Mouse (Mus musculus) hindlimb bud, embryonic 11.5 days (tissue): ENCODE data around the gene Mrps35.

Source experiments
- DNase-seq: peaks from one replicate; pipeline ENCODE4 v3.0.0-alpha.2; 2012; ENCODE audit warnings: low read depth, low spot score; ENCODE audit errors: extremely low spot score

Gene Mrps35

DNA sequence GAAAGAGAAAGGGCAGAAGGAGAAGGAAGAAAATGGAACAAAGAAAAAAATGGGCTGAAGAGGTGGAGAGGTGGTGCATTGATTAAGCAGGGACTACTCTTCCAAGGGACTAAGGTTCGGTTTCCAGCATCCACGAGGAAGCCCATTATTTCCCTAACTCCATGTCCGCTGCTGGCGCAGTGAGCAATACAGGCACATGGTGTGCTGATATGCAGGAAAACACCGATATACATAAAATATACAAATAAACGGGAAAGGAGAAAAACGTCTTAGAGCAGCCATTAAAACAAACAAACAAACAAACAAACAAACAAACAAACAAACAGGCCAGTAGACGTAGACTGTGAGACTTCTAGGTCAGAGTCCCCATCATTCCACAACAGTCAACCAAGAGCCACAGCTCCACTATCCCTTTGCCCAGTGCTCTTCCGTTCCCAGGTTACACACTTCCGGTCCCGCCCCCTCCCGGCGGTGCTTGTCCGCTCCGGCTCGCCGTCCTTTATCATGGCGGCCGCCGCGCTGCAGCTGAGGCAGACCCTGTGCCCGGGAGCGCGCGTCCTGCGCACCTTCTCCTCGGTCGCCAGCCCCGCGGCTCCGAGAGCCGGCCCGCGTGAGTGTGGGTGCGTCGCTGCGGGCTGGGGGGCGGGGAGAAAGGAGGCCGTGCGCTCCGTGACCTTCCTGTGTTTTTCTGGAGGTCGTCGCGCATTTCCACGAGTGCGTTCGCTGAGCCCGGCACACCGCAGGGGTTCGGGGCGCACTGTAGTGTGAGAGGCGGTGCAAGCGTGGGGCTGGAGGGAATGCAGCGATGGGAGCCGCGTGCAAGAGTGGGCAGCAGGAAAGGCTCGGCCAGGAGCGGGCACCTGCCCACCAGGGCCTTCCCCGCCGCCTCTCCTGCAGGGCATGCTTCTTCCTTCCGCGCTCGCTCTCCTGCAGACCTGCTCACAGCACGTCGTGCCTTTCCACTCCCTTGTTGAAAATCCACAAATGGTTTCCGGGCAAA is at the start of gene Mrps35:
Gene Mrps35 (plus strand): TSS at position 474 of the 1,000 bp plus-strand sequence.
- peak; percentile 69 for DNase-seq

DNA sequence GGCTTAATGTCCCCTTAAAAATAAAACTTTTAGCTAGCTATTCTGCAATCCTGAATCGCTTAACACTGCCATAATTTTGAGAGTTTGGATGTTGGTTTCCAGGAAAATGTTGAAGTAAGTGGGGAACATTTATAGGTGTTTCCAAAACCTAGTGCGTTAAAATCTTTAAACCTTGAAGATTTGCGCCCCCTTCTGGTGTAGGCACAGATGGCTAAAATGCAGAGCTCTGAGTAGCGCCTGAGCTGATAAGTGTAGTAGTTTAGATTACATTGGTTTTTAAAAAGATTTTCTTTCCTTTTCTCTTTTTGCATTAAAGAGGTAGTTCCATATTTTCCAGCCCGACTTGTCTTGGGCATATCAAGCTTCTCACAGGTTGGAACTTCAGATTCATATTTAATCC is 48.3 kb upstream of the Mrps35 start:
- DNase-seq: no peak

DNA sequence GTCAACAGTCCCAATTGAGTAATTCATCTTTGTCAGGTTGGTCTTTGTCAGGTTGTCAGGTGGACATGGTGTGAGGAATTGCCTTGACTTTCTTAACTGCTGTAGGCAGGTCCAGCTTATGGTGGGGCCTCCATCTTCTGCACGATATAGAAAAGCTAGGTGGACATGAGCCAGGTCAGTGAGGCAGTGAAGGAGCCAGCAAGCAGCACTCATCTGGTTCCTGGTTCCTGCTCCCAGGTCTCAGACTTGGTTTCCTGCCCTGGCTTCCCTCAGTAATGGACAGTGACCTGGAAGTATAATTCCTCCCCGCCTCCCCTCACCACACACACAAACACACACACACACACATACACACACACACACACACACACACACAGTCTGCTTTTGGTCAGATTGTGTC is 47.2 kb upstream of the Mrps35 start:
- DNase-seq: no peak

DNA sequence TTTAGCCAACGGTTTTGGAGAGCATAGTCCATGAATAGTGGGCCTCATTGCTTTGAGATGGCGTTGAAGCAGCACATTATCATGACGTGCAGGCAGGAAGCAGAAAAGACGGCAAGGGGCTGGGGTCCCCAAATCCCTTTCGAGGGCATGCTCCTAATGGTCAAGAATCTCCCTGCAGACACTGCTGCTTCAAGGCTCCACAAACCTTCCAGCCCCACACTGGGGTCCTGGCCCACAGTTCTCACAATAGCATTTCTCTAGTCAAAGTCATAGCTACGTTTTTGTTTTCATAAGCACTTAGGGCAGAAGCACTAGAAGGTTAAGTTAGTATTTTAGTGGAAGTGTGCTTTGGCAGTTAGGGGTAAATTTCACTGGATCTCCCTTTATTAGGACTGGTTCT is 46.7 kb upstream of the Mrps35 start:
- DNase-seq: no peak

DNA sequence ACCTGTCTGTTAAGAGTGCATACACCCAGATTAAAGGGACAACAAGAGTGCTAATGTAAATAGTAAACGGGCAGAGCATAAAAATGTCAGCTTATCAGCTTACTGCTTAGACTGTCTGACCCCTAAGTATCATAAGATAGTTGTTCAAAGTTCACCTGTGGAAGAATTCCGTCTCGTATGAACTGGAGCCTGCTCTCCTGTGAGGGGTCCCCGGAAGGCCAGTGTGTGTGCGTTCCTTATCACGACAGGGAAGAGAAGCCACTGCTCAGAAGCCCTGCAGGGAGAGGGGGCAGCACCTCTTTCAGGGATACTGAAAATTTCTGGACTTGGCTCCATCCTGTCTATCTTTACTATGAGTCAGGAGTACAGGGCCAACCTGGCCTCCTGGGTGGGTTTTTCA is 45.6 kb upstream of the Mrps35 start:
- DNase-seq: no peak

DNA sequence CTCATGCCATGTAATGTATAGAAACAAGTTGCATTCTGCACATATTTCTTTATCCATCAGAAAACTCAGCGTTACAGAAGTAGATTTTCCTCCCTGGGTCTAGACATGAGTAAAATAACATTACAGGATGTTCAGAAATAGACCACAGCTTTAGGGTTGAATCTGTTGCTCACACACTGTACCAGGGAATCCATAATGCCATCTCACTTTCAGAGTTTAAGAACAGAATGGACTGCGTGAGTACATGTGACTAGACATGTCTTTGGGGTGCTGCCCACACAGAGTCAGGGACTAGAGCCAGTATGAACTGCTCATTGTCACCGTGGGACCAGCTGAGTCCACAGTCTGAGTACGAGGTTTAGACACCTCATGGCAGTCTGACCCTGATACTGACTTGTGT is 43.9 kb upstream of the Mrps35 start:
- no peak for DNase-seq

DNA sequence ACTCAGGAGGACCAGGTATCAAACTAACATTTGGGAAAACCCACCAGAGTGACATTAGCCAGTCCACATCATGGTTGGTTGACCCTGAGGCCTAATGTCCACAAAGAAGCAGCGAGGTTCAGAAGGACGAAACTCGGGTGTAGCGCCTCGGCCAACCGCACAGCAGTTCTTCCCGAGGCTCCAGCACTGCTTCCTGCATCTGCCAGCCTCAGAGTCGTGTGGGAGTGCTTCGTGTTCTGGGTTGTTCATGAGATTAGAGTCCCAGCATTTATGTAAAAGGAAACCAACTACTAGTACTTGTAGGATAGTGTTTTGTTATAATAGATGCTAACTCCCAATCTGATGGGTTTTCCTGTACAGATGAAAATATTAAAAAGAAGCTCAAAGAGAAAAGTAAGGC is 43.3 kb upstream of the Mrps35 start:
- DNase-seq: no peak

DNA sequence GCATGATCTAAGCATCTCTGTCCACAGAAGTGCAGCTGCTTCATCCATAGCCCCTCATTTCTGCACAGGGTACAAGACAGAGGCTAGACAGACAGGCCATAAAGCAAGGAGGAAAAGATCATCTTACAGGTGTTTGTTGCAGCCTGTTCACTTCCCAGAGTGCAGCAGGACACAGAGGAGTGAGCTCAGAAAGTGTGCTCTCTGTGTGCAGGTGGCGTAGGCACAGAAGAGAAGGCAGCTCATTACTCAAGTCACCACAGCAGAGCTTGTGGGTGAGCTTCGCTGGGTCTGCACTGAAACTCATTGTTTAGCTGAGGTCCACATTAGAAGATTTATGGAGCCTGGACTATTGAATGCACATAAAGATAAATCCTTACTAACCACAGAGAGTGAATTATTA is 42.8 kb upstream of the Mrps35 start:
- DNase-seq: no peak

DNA sequence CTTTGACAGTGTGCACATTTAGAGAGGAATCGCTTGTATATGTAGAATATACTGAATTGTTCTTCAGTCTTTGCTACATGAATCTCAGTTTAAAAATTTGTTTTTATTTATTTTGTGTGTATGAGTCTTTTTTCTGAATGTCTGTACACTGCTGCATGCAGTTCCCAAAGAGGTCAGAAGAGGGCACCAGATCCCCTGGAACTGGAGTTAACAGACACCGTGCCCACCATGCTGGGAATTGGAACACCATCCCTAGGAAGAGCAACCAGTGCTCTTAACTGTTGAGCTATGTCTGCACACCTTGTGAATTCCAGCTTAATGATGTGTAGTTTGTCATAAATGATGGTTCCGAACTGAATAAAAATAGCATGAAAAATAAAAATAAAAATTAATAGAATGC is 34.4 kb upstream of the Mrps35 start:
- no peak for DNase-seq

DNA sequence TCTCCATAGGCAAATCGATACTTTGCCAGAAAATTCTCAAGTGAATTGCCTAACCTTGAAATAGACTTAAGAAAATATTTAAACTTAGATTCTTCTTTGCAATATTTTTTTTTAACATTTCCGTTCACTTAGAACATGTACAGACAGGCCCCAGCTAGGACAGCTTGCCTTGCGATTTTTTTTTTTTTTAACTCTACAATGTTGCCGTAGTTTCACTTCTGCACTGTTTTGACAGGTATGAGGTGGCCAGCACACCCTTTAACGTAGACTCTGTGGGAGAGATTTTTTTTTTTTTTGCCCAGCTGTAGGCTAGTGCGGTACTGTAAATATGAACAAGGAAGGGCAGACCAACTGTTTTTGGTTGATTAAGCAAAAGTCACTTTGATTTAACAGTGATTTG is 32.2 kb upstream of the Mrps35 start:
- DNase-seq: no peak

DNA sequence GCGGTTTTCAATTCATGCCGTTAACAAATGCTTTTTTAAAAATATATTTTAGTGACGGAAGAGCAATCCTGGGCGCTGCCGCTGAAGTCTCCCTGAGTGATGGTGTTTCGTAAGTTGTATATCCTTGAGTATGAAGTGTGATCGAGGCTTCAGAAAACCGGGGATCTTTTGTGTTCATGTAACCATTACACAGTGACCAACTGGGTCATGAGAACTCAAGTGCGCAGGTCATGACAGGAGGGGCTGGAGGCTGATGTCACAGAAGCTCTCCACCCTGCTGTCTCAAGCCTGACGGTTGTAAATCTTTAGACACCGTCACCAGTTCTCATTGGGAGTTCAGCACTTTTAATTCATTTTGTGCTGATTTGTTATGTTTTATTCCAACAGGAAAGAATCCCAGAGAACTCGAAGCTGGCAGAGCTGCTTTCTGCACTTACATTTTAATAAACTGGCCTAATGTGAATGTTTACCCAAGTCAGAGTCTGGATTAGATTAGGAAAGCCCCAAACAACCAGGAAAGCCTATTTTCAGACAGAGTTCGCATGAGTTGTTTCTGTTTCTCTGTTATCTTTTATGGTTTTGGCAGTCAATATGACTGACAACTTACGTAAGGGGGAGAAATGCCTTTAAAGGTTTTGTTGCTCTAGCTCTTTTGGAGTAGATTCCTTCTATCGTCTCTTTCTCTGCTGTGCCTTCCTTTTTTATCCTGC is 31.6 kb upstream of the Mrps35 start:
- DNase-seq: no peak

DNA sequence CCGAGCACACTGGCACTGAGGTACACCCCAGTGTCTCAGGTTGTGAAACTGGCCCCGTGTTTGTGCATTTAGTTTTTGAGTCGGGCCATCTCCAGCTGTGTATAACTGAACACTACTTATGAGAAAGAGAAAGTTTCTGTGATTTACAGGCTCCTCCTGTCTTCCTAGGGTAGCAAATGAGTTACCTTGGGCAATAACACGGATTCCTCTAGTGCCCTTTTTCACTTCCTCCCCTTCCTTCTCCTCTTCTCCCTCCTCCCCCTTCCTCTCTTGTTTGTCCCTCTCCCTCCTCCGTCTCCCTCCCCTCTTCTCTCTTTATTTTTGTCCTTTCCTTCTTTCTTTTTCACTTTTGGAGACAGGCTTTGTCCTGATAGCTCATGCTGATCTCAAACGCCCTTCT is 31.0 kb upstream of the Mrps35 start:
- no peak for DNase-seq

DNA sequence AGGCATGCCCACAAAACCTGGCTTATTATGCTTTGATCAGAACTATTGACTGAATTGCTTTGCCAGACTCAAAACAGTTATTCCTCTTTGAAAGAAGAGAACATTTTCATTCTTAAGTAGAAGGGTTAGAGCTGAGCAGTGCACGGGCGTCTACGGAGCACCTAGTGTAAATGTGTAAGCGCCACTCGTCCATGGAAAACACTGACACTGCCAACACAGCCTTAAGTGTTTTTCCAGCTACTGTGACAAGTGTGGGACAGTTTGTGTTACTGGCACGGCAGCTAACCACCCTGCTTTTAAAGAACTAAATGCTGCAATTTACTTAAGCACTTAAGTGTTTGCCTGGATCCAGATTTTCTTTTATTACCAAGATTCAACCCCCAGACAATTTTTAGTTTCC is 30.6 kb upstream of the Mrps35 start:
- no peak for DNase-seq

DNA sequence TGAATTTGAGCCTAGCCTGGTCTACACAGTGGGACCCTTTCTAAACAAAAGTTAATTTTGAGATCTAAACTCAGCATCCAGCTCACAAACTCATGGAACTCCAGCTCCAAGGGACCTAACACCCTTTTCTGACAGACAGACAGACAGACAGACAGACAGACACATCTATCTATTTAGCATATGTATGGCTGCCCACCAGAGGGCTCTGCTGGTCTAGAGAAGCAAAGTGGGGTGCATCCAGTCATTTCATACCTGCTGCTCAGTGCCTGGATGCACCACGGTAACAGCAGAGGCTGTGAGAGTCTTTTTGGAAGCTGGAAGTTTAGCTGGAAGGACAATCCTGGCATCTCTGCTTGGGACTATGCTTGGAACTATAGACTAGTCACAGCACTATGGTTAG is 29.0 kb upstream of the Mrps35 start:
- no peak for DNase-seq

DNA sequence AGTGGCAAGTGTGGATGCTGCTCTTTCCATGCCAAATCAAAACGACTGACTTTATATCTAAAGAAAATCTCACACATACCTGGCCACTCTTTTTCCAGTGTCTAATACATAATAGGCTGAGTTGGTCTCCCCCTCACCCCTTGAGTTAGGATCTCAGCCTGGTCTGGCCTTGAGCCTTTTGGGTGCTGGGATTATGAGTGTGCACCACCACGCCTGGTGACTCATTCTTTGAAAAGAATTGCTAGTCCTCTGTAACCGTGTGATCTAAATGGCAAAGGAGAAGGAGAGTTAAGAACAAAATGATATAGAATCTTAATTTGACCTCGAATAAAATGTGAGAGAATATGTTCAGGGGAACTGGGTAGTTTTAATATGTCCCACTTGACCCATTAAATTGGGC is 24.7 kb upstream of the Mrps35 start:
- DNase-seq: no peak

DNA sequence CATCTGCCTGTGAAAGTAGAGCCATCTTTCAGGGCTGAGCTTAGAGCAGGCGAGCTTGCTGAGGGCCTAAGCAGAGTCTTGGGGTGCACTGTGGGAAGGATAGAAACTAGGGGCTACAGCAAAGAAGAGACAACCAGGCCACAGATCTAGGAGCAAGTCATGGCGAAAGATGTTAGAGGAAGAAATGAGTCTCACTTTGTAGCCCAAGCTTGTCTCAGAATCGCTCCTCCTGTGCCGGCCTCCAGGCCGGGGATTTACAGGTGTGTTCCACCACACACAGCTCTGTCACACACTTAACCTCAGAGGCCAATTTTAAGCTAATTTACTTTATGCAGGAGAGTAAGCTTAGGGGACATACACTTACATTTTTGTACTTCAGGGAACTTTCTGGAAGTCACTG is 24.2 kb upstream of the Mrps35 start:
- no peak for DNase-seq

DNA sequence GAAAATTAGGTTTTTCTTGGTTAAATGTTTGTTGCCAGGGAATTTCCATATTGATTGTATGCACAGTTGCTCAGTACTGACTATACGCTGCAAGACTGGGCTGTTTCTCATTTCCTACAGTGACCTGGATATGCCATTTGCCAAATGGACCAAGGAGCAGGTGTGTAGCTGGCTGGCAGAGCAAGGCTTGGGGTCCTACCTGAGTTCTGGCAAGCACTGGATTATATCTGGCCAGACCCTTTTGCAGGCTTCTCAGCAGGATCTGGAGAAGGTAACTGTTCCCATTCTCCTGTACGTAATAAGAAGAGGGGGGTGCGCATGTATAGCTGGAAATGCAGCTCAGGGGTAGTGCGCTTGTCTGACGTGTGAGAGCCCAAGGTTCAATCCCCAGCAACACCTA is 21.4 kb upstream of the Mrps35 start:
- DNase-seq: no peak

DNA sequence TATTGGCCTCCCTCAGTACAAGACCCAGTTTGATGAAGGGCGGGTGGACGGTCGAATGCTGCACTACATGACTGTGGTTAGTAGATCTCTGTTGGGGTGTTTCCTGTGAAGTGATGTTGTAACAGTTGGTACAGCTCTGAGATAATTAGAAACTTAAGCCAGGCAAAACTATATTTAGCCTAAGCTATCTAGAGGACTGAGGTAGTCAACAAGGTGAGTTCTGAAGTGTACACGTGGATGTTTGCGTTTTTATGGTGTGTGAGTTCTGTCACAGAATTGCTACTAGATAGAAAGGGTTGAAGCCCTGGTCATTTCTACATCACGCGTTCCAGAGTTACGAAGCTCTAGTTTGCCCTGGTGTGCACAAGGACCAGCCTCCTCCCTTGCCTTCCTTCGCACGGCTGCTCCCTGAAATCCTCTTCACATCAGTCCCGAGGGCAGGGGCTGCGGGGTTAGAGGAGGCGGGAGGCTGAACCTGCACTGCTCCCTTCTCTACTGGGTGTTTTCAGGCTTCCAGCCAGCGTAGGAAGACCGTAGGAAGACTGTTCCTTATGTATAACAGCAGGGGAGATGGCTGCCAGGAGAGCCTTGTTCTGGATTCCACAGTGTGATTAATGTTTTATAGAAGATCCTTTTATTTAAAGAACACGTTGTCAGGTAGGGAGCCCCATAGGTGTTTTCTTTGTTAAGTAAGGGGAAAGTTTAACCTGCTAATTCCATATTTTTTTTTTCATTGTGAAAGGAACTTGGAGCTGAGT is 20.0 kb upstream of the Mrps35 start:
- DNase-seq: no peak

DNA sequence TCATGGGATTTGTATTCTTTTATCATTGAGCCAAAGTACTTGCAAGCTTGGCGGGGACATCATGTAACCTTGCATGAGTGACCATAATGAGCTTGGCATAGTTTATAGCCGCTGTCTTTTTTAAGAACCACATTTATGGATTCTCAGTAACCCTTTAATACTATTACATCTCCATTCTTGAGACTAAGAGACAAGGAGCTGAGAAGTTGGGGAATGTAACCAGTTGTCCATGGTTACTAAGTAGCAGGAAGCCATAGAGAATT is 19.5 kb upstream of the Mrps35 start:
- no peak for DNase-seq

DNA sequence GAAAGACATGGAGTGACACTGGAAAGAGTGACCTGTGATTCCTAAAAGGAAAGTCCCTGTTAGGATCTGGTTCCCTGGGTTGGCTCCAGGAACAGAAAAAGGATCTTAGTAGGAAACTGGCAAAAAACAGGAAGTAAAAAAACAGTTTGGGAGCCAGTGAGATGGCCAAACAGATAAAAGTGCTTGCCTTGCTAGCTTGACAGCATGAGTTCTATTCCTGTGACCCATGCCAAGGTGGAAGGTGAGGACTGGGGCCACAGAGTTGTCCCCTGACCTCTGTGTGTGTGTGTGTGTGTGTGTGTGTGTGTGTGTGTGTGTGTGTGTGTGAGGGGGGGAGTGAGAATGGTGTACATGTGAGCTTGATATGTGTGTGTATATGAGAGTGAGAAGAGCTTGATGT is 19.0 kb upstream of the Mrps35 start:
- no peak for DNase-seq

DNA sequence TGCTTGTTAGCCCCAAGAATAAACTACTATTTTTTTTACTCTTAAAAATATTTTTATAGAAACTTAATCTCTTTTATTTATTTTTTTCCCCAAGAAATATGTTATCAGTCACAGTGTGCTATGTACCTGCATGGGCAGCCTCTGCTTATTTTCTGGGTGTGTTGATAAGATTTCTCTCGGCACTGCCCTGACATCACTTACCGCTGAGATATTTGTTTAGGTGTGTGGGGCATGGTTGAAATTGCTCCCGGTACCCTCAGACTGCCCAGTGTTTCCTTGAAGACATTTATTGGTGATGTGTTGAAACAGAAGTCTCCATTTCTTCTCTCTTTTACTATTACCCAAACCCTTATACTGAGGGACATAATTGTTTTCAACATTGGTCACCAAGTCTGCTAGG is 17.8 kb upstream of the Mrps35 start:
- DNase-seq: no peak

DNA sequence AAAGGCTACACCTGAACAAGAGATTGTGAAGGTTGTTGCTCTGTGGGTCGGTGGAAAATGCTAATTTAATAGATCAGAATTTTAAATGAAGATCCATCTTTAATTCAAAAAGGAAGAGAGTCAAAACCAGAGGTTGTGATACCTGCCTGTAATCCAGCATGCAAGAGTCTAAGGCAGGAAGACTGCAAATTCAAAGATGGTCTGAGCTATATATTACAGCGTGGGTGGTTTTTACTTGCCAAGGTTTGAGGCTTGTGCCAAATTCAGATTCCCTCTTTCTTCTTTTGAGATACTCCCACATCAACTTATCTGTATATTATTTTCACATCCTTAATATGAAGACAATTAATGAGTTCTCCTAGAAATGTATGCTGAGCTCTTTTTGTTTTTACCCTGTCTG is 14.2 kb upstream of the Mrps35 start:
- DNase-seq: no peak
